Mouse (Mus musculus) A20 (cell line): ENCODE measurements at regions not wholly inside any gene's neighbourhood (a gene's known extent, or its start where the extent isn't known, plus 50 kb on each side); places are given as distances from the start of the nearest gene placed in this dataset.

Experiments used
- DNase-seq: peaks from one replicate; pipeline ENCODE4 v3.0.0-alpha.2; 2011; ENCODE audit warnings: low read depth, low spot score

DNA sequence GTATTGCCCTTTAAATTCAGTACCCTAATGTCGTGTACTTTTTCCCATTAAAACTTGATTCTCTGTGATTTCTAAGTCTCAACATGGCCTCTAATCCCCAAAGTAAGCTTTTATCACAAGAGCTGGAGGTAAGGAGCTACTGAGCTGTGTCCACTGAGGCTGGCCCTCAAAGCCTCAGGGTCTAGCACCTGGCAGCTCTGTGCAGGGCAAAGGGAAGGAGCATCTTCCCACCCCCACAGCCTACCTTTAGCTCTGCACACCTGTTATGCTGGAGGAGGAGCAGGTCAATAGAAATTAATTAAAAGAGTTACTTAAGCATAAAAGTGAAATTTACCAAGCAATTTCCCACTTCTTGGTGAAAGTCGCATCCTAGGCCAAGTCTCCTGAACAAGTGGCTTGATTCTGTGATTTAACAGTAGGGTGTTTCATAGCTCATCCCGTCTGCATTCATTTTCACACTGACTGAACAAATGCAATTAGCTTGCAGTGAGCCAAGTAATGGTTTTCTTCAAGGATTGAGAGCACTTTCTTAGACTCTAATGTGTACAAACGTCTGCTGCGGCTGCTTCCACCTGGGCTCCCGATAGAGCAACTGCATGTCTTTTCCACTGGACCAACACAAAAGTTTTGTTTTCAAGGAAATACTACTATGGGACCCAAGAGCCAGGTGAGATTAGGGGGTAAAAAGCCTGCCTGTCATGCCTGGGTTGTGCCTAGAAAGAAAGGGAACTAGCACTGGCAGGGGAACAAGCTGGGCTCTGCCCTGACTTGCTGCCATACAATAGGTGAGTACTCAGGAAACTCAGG lies 50.6 kb upstream of the Dap start:
- no peak for DNase-seq
